Mouse (Mus musculus) midbrain, embryonic 15.5 days (tissue): ENCODE measurements around the gene Olfr545. TPM values are rescaled to one million over a fixed set of nuclear protein-coding genes. Genes with fewer than 3 reads are reported as not detected.

Experiments
- ATAC-seq: fragments of 200-750 bp; cut with Nextera tagmentation; replicated peaks from 2 replicates; pipeline ENCODE4 v1.8.0; 2017; ENCODE audit warnings: moderate TSS enrichment
- H3K27ac ChIP-seq: fragments of 300-500 bp; sonication (generic); 2 replicates; pipeline ENCODE4 v1.5.1; 2015; ENCODE audit warnings: mild to moderate bottlenecking, inconsistent platforms
- H3K27me3 ChIP-seq: fragments of 300-500 bp; sonication (generic); replicated peaks from 2 replicates; pipeline ENCODE4 v1.6.1; 2015; ENCODE audit warnings: inconsistent platforms
- H3K36me3 ChIP-seq: fragments of 300-500 bp; sonication (generic); replicated peaks from 2 replicates; pipeline ENCODE4 v1.6.1; 2015; ENCODE audit warnings: inconsistent platforms
- H3K4me1 ChIP-seq: fragments of 300-500 bp; sonication (generic); 2 replicates; pipeline ENCODE4 v1.6.1; 2015; ENCODE audit warnings: inconsistent platforms
- H3K4me2 ChIP-seq: fragments of 300-500 bp; sonication (generic); 2 replicates; pipeline ENCODE4 v1.6.1; 2015; ENCODE audit warnings: inconsistent platforms, mild to moderate bottlenecking, moderate library complexity
- H3K4me3 ChIP-seq: fragments of 300-500 bp; sonication (generic); 2 replicates; pipeline ENCODE4 v1.5.1; 2015; ENCODE audit warnings: mild to moderate bottlenecking, inconsistent platforms
- H3K9ac ChIP-seq: fragments of 300-500 bp; sonication (generic); 2 replicates; pipeline ENCODE4 v1.6.1; 2015; ENCODE audit warnings: mild to moderate bottlenecking, inconsistent platforms
- H3K9me3 ChIP-seq: fragments of 300-500 bp; sonication (generic); 2 replicates; pipeline ENCODE4 v1.6.1; 2016; ENCODE audit warnings: inconsistent platforms
- WGBS: fragments of 180-500 bp; shearing (Covaris S2); methylation state at CpG from one replicate; pipeline ENCODE4 v1.1.7; 2015; ENCODE audit warnings: mixed read lengths; 5-methylcytosine and 5-hydroxymethylcytosine counted together
- polyA plus RNA-seq: library from polyadenylated mRNA; unstranded; fragments of >200 nt; fragmentation: Nextera tagmentation; extraction: Ambion mirVana; gene quantifications from 2 replicates; pipeline ENCODE4 v1.2.1, GENCODE M21; 2015

Gene Olfr545
- polyA plus RNA-seq, 1 experiment from 2014 or later = 0.30 TPM

DNA sequence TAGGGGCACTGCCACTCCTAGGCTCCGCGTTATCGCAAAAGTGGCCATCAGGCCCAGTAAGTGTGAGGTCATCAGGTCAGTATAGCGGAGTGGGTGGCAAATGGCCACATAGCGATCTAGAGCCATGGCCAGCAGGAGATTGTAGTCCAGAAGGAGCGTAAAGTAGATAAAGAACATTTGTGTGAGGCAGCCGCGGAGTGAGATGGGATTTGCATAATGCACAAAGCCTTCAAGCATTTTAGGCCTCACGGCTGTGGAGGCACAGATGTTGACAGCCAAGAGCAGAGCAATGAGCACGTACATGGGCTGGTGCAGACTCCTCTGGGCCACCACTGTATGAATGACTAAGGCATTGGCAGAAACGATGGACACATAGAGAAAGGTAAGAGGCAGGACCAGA is 22.0 kb downstream of the Olfr545 start:
- no peaks in the 10 kb centered on the region for H3K27me3 ChIP-seq

DNA sequence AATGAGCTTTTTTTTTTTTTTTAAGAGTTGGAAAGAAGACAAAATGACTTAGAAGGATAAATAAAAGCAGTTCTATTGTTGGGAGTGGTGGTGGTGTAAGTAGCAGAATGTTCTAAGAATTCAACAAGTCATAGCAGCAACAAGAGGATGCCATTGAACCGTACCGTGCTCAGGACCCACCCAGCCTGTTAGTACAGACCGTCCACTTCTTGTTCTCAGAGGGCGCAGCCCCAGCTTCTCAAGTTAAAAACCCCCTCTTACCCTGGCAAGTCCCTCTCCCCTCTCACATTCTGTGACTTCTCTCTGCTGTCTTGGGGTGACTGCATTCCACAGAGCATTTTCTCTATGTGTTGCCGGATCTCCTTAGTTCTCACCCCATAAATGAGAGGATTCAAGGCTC is 22.8 kb downstream of the Olfr545 start:
- Histone ChIP-seq H3K4me1 (no peaks in the 10 kb centered on the region), H3K27ac (no peak overlapping the region), H3K4me2 (no peak overlapping the region), H3K36me3 (no peaks in the 10 kb centered on the region), H3K9ac (no peak overlapping the region), H3K9me3 (no peaks in the 10 kb centered on the region), H3K4me3 (no peak overlapping the region), H3K27me3 (no peaks in the 10 kb centered on the region)
- no peak for ATAC-seq
- WGBS = 96% methylated on average over 5 of the region's 5 CpGs

More for the DNA sequence above, 22.0 kb downstream of the Olfr545 start:
- ATAC-seq = no peak
- H3K4me3 ChIP-seq = no peak overlapping the region
- no peaks in the 10 kb centered on the region for H3K4me1 ChIP-seq
- no peak overlapping the region for H3K4me2 ChIP-seq
- no peaks in the 10 kb centered on the region for H3K36me3 ChIP-seq
- H3K9ac ChIP-seq = no peak overlapping the region
- H3K9me3 ChIP-seq = no peaks in the 10 kb centered on the region
- 64% methylated on average over 11 of the region's 11 CpGs for WGBS
- no peak overlapping the region for H3K27ac ChIP-seq

DNA sequence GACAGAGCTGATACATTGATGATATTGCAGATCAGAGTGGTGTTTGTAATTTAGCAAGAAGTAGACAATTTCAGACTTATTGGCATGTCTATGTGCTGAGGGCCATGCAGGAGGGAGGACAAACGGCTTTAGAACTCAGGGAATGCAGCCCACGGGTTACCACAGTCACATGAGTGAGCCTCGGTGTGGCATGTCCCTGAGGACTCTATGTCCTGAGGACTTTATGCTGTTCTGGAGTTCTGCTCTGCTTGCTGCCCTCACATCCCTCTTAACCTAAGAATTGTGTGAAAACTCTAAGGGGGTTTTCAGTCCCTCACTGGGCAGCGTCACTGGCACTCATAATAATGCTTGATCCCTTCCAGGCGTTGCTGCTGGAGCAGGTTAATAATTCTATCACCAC is 26.7 kb downstream of the Olfr545 start:
- Histone ChIP-seq H3K4me1 (no peaks in the 10 kb centered on the region), H3K4me3 (no peak overlapping the region), H3K9ac (no peak overlapping the region), H3K27ac (no peak overlapping the region), H3K4me2 (no peak overlapping the region), H3K27me3 (no peaks in the 10 kb centered on the region), H3K9me3 (no peaks in the 10 kb centered on the region), H3K36me3 (peaks cover 8% of the 10 kb centered on the region)
- ATAC-seq = no peak
- WGBS = 67% methylated on average over 5 of the region's 5 CpGs

DNA sequence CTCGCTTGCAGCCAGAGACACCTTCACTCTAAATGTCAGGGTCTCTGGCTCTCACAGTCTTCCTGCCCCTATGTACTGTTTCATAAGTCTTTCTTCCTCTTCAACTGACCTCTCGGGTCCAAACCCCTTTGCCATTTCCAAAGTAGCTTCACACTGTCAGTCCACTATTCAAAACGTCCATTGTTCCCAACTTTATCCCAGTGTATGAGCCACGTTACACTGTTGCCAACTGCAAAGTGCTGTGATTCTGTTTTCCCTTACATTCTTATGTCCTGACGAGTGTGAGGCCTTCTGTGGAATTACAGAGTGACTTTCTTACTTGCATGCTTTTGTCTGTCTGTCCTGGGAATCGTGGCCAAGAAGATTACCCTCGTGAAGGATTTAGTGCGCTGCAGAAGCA is 31.8 kb downstream of the Olfr545 start:
- no peak overlapping the region for H3K9ac ChIP-seq
- H3K27me3 ChIP-seq = no peaks in the 10 kb centered on the region
- peaks cover 34% of the 10 kb centered on the region for H3K36me3 ChIP-seq
- H3K27ac ChIP-seq = no peak overlapping the region
- no peaks in the 10 kb centered on the region for H3K4me1 ChIP-seq
- WGBS = 86% methylated on average over 8 of the region's 8 CpGs
- no peak overlapping the region for H3K4me2 ChIP-seq
- no peaks in the 10 kb centered on the region for H3K9me3 ChIP-seq
- no peak for ATAC-seq
- no peak overlapping the region for H3K4me3 ChIP-seq

DNA sequence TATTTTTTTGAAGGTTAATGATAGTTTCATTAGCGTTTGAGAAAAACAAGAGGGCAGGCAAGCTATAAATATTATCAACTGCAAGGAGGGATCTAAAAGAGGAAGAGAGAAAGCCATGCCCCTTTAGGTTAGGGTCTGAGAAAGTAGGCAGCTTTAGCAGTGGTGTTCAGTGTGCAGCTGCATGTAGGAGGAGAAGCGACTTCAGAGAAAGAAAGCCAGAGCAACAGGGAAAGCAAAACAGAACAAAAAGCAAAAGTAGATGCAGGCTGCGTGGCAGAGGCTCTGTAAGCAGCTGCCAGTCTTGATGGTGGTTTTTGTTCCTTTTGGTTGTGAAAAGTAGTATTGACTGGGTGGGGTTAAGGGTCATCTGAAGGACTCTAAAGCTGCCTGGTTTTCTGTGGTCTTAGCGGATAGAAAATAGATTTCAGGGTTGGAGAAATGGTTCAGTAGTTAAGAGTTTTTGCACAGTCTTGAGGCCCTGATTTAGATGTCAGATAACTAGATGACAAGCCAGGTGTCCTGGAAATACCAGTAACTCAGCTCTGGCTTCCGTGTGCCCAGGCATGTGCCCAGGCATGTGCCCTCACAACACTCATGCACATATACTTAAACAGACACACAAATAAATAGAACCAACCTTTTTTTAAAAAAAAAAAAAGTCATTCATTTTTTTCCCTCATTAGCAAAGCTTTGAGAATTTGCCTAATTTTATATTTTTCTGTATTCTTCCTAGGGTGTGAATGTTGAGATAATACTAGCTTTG is 40.6 kb downstream of the Olfr545 start:
- no peak for ATAC-seq
- Histone ChIP-seq H3K27ac (no peak overlapping the region), H3K36me3 (peaks cover 49% of the 10 kb centered on the region), H3K4me1 (no peaks in the 10 kb centered on the region), H3K27me3 (no peaks in the 10 kb centered on the region), H3K4me3 (no peak overlapping the region), H3K9ac (no peak overlapping the region), H3K9me3 (no peaks in the 10 kb centered on the region), H3K4me2 (no peak overlapping the region)
- WGBS = 78% methylated on average over 5 of the region's 5 CpGs

DNA sequence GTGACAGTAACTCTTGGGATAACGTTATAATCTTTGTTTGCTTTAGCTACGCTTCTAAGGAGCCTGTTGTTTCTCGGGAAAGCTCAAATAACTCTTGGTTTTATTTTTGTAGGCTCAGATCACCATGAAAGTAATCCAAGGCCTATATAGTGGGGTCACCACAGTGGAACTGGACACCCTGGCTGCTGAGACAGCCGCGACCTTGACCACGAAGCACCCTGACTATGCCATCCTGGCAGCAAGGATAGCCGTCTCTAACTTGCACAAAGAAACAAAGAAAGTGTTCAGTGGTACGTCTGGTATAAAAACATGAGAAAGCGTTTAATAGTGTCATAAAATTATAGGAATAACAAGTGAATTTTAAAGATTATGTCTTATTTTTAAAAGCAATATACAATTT is 52.9 kb downstream of the Olfr545 start:
- Histone ChIP-seq H3K27ac (no peak overlapping the region), H3K9ac (no peak overlapping the region), H3K27me3 (no peaks in the 10 kb centered on the region), H3K36me3 (peaks cover 16% of the 10 kb centered on the region), H3K9me3 (no peaks in the 10 kb centered on the region), H3K4me2 (no peak overlapping the region), H3K4me3 (no peak overlapping the region), H3K4me1 (peaks cover 17% of the 10 kb centered on the region)
- 95% methylated on average over 9 of the region's 9 CpGs for WGBS
- no peak for ATAC-seq

DNA sequence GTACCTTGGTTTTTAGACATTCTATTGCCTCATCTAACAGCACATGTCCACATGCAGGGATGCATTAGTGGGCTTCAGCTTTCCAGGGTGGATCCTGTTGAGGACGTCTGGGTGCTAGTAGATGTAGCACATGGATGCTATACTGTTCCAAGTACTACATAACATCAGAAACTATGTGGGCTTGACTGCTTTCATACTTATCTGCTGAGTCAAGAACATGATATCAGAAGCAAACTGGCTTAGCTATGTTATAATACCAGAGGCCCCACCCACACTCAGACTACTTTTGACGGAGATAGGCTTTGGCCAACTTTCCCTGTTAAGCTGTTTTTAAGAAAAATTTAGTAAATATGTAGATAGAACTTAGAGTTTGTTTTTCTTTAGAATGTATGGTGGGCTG is 55.1 kb downstream of the Olfr545 start:
- H3K9me3 ChIP-seq = no peaks in the 10 kb centered on the region
- H3K27ac ChIP-seq = no peak overlapping the region
- no peaks in the 10 kb centered on the region for H3K27me3 ChIP-seq
- no peak for ATAC-seq
- peaks cover 11% of the 10 kb centered on the region for H3K36me3 ChIP-seq
- H3K4me1 ChIP-seq = peaks cover 17% of the 10 kb centered on the region
- H3K9ac ChIP-seq = no peak overlapping the region
- H3K4me3 ChIP-seq = no peak overlapping the region
- no peak overlapping the region for H3K4me2 ChIP-seq
- 90% methylated on average over 2 of the region's 2 CpGs for WGBS

DNA sequence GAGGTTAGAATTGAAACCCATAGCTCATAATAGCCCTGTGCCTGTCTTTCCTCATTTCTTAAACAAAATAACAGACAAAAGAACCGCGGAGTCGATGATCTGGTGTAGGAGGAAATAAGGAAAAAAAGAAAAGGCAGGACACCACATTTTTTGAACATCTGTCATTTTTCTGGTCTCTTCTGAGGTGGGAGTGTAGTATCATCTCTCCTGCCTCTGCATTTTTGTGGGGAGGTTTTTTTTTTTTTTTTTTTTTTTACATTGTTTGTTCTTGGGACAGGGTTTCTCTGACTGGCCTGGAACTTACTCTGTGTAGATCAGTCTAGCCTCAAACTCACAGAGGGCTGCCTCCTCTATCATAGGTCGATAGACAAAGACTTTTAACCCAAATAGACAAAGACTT is 56.9 kb downstream of the Olfr545 start:
- peaks cover 17% of the 10 kb centered on the region for H3K4me1 ChIP-seq
- H3K27me3 ChIP-seq = no peaks in the 10 kb centered on the region
- H3K36me3 ChIP-seq = peaks cover 7% of the 10 kb centered on the region
- H3K9me3 ChIP-seq = no peaks in the 10 kb centered on the region
- WGBS = 1% methylated on average over 4 of the region's 4 CpGs
- peak overlapping the region; percentile 76 for H3K4me3 ChIP-seq
- no peak overlapping the region for H3K27ac ChIP-seq
- H3K9ac ChIP-seq = peak overlapping the region; percentile 67
- peak overlapping the region; percentile 87 for H3K4me2 ChIP-seq
- ATAC-seq = no peak

DNA sequence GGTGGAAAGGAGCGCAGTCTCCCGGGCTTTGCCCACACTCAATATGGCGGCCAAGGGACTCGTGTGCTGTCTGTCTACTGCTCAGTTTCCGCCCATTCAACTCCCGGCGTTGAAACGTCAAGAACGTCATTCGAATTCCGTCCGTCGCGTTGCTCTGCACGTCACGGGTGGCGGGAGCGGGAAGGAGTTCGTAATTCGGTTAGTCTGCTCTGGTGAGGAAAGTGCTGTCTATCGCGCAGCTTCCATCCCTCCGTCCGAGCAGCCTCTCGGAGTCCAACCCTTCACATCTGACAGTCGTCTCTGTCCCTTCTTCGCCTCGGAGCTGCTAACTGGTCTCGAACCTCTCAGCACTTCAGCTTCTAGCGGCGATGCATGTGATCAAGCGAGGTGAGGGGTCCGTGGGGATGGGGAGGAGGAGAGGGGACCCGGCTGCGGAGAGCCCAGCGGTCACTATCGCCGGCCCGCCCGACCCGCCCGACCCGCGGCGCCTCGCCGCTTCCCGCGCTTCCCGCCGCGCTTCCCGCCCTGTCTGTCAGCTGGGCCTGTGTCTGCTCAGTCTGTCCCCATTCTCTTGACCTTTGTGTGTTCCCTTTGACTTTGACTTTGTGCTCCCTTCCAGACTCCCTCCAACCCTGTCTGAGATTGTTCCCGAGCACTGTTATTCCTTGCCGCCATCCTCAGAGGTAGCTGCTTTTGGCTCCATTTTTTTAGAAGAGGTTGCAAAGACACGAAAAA is 57.5 kb downstream of the Olfr545 start, which contains the start of gene Rrm1:
TSS of gene Rrm1 (plus strand) at position 39 of the 735 bp plus-strand sequence.
- Histone ChIP-seq H3K36me3 (peaks cover 6% of the 10 kb centered on the region), H3K4me3 (peak within 1 kb of the TSS; percentile 76), H3K4me2 (peak within 1 kb of the TSS; percentile 87), H3K27me3 (no peaks in the 10 kb centered on the region), H3K9me3 (no peaks in the 10 kb centered on the region), H3K27ac (peak within 1 kb of the TSS; percentile 54), H3K4me1 (peaks cover 17% of the 10 kb centered on the region), H3K9ac (peak within 1 kb of the TSS; percentile 67)
- WGBS = under 1% methylated on average over 56 of the region's 56 CpGs
- ATAC-seq = peak; percentile 100

Other genes with a start within 250 kb of the Olfr545 start
- gene Rhog, start 243.5 kb downstream of the Olfr545 start, polyA plus RNA-seq = 15.1 and 16.1 TPM in 2 replicates
- 12.6 and 13.1 TPM in 2 replicates for gene Stim1, start 231.8 kb downstream of the Olfr545 start, polyA plus RNA-seq
- gene Rrm1, start 57.9 kb downstream of the Olfr545 start, polyA plus RNA-seq = 44.7 and 48.9 TPM in 2 replicates
- 0.60 and 0.93 TPM in 2 replicates for gene Olfr543, start 17.9 kb downstream of the Olfr545 start, polyA plus RNA-seq
- 0.09 and 0.11 TPM in 2 replicates for gene Olfr544, start 11.3 kb downstream of the Olfr545 start, polyA plus RNA-seq
- gene Olfr547, start 35.2 kb upstream of the Olfr545 start, polyA plus RNA-seq = not detected in 2 replicates
- gene Olfr548-ps1, start 41.3 kb upstream of the Olfr545 start, polyA plus RNA-seq = not detected in 2 replicates
- not detected in 2 replicates for gene Olfr549, start 50.3 kb upstream of the Olfr545 start, polyA plus RNA-seq
- gene Trim21, start 65.9 kb upstream of the Olfr545 start, polyA plus RNA-seq = 0.28 TPM in 1 of 2 replicates, not detected in the other
- not detected in 2 replicates for gene Olfr550, start 71.9 kb upstream of the Olfr545 start, polyA plus RNA-seq
- not detected in 2 replicates for gene Olfr551, start 92.3 kb upstream of the Olfr545 start, polyA plus RNA-seq
- gene Olfr552, start 98.2 kb upstream of the Olfr545 start, polyA plus RNA-seq = not detected in 2 replicates
- not detected in 2 replicates for gene Olfr553, start 118.6 kb upstream of the Olfr545 start, polyA plus RNA-seq
- gene Olfr554, start 138.9 kb upstream of the Olfr545 start, polyA plus RNA-seq = not detected in 2 replicates
- gene Olfr555, start 159.2 kb upstream of the Olfr545 start, polyA plus RNA-seq = not detected in 2 replicates
- gene Olfr556, start 165.3 kb upstream of the Olfr545 start, polyA plus RNA-seq = not detected in 2 replicates
- gene Trim68, start 187.8 kb upstream of the Olfr545 start, polyA plus RNA-seq = 6.2 and 8.5 TPM in 2 replicates
- gene Olfr557, start 196.3 kb upstream of the Olfr545 start, polyA plus RNA-seq = not detected in 2 replicates
- gene Olfr558, start 202.6 kb upstream of the Olfr545 start, polyA plus RNA-seq = 0.05 TPM in 1 of 2 replicates, not detected in the other
- not detected in 2 replicates for gene Olfr33, start 219.5 kb upstream of the Olfr545 start, polyA plus RNA-seq
- not detected in 2 replicates for gene Olfr559, start 227.9 kb upstream of the Olfr545 start, polyA plus RNA-seq